Mouse (Mus musculus): Measurements from ENCODE around the gene Bcam.
A peak's percentile ranks its signal among the peaks of the same experiment; 100 is the strongest.

Gene Bcam

GRCm38 (mm10) chr7:19724167-19724566, 46.6 kb downstream of the Bcam start:
- DNase-seq (ENCODE audit: low spot score in 2 of 2): no peak

DNA sequence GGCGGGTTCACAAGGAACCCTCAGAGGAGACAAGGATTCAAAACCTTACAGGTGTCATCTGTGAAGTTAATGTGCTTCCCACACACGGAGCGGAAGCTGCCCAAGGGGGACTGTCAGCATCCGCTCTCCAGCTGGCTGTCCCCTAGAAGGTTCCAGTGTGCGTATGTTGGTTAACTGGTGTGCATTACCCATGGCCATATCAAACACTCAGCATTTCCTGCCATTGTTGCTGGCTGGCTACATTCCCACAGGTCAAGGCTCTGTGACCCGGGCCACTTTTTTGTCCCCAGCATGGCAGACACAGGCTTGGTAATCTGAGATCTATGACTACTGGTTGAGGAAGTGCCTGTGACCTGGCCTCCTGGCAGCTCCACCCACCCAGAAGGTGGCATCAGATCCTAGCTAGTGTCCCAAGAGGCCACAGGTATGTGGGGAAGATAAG, 48.0 kb downstream of the Bcam start:
- DNase-seq (ENCODE audit: low spot score in 2 of 2): no peak

DNA sequence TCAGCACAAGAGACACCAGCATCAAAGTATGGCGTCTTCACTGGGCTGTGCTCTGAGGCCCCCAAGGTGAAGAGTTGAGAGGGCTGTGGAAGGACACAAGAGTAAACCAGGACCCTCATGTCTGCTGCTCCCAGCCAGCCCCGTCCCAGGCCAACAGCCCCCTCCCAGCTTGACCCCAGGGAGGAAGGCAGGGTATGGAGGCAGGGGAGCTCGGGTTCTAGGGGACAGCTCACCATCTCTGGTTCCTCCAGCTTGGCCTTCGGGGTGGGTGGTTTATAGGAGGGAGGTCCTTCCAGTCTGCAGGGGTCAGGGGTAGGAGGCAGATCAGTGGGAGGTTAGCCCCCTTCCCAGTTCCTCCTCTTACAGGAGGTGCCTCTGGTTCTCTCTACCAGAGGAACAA, 51.6 kb downstream of the Bcam start:
- DNase-seq (ENCODE audit: low spot score in 2 of 2): no peak

DNA sequence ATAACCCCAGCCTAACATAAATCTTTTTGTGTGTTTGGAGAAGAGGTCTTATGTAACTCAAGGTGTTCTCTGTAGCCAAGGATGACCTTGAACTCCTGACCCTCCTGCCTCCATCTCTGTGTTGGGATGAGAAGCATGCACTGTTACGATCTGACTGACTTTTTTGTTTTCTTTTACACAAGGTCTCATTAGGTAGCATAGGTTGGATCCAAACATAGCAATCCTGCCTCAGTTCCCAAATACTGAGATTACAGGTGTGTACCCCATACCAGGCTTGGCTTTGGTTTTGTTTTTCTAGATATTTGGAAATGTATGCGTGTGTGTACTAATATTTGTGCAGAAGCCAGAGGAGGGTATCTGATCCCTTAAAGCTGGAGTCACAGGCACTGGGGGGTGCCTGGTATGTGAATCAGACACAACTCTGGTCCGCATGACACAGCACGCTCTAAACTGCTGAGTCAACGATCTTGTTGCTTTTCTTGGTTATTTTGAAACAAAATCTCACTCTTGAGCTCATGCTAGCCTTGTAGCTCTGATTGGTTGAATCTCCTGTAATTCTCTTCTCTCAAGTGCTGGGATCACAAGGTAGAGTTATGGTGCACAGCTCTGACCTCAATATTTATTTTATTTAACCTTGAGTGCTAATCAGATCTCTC, 52.4 kb downstream of the Bcam start:
- no peak for DNase-seq (ENCODE audit: low spot score in 2 of 2)

- no peak for DNase-seq (ENCODE audit: low spot score in 2 of 2)
Measured at GRCm38 (mm10) chr7:19717346-19717745, 53.5 kb downstream of the Bcam start.

- no peak for DNase-seq (ENCODE audit: low spot score in 2 of 2)
Measured at GRCm38 (mm10) chr7:19716822-19717221, 54.0 kb downstream of the Bcam start.

GRCm38 (mm10) chr7:19716055-19716682, 54.6 kb downstream of the Bcam start:
- no peak for DNase-seq (ENCODE audit: low spot score in 2 of 2)

- DNase-seq (ENCODE audit: low spot score in 2 of 2): peak; percentile 99 to 100
Measured at GRCm38 (mm10) chr7:19715239-19716054, 55.4 kb downstream of the Bcam start, which contains the start of gene Tomm40. Gene Tomm40, minus strand, starts transcription at chr7:19715438.

- DNase-seq (ENCODE audit: low spot score in 2 of 2): no peak
Measured at GRCm38 (mm10) chr7:19714836-19715235, 56.0 kb downstream of the Bcam start.

DNA sequence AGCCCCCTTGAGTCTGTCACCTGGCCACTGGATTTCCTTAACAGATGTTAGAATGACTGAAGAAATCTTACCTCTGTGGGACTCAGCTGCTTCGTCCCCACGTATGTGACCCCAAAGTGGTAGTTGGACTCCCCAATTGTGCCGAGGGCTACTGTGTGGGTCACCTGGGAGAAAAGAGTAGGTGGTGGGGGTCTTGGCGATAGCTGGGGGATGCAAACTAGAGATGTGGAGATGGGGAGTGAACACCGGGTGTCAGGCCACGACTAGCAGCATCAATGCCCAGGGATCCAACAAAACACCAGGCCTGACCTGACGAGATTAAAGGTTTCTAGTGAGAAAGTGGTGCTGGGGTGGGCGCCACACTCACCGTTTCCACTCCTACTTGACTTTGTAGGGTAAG, 57.2 kb downstream of the Bcam start:
- DNase-seq (ENCODE audit: low spot score in 2 of 2): no peak

DNA sequence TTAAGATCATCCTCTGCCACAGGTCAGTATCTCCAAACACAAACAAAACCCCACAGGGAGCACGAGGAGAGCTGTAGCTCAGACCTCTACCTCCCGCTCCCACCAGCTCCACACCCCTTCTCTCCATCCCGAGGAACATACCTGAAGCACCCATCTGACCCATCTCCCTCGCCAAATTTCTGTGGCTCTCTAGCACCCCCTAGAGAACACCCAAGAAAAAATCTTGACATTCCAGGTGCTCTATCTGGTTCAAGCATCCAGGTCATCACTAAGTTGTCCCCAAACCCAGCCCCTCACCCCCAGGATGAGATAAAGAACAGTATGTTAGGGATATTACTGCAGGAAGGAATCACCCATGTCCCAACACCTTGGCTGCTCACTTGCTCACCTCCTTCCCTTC, 57.6 kb downstream of the Bcam start:
- DNase-seq (ENCODE audit: low spot score in 2 of 2): no peak

DNA sequence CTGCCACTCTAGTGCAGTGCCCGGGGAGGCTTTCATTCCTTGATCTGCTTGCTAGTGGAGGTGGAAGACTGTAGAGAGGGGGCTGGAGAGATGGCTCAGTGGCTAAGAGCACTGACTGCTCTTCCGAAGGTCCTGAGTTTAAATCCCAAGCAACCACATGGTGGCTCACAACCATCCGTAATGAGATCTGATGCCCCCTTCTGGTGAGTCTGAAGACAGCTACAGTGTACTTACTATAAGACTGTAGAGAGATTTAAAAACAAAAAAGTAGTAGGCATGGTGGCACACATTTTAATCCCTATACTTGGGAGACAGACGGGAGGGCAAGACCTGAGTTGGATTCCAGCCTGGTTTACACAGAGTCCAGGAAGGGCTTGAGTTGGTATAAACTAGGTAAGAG, 58.4 kb downstream of the Bcam start:
- DNase-seq (ENCODE audit: low spot score in 2 of 2): no peak

GRCm38 (mm10) chr7:19710650-19711049, 60.2 kb downstream of the Bcam start:
- no peak for DNase-seq (ENCODE audit: low spot score in 2 of 2)
